Mouse (Mus musculus) adrenal gland, adult 18-20 months (tissue): Measurements from ENCODE around the gene Suv39h1. TPM values are rescaled to one million over a fixed set of nuclear protein-coding genes. Genes with fewer than 3 reads are reported as not detected.
"Not testable (repeated sequence)": the region's sequence is repeated elsewhere in the genome, so short reads cannot be mapped to it uniquely, and the experiment has no call there.

ENCODE experiments used
- DNase-seq, 2 experiments: peaks; one replicate each; pipeline ENCODE4 v3.0.0; 2021 to 2022; ENCODE audit warnings: low spot score in 2 of 2
- long read RNA-seq, 2 experiments: library from polyadenylated mRNA; stranded (forward); transcript quantifications; one replicate each; pipeline ENCODE4 v2.0.0; 2021
- total RNA-seq, 2 experiments: library from RNA; stranded (reverse); gene quantifications; 1 replicate in 1 of 2; 2 replicates in 1 of 2; pipeline ENCODE4 v1.2.3; 2021

The Suv39h1 gene
- total RNA-seq = 10 to 100 TPM in 1 of 2 experiments, 1 to 10 TPM in 1; 8.6 to 11.1 TPM
- long read RNA-seq, experiment 1, partial matches to known transcripts = 1 of 7 reads
- long read RNA-seq, experiment 1, other reads (novel, unspliced or antisense) = 0 of 7 reads
- long read RNA-seq, experiment 2, partial matches to known transcripts = 2 of 8 reads
- long read RNA-seq, experiment 2, other reads (novel, unspliced or antisense) = 2 of 8 reads

- peak; percentile 74 to 76 for DNase-seq
Measured at GRCm38 (mm10) chrX:8074430-8075014, at the start of gene Suv39h1. TSS of gene Suv39h1 (minus strand) at chrX:8074760.

DNA sequence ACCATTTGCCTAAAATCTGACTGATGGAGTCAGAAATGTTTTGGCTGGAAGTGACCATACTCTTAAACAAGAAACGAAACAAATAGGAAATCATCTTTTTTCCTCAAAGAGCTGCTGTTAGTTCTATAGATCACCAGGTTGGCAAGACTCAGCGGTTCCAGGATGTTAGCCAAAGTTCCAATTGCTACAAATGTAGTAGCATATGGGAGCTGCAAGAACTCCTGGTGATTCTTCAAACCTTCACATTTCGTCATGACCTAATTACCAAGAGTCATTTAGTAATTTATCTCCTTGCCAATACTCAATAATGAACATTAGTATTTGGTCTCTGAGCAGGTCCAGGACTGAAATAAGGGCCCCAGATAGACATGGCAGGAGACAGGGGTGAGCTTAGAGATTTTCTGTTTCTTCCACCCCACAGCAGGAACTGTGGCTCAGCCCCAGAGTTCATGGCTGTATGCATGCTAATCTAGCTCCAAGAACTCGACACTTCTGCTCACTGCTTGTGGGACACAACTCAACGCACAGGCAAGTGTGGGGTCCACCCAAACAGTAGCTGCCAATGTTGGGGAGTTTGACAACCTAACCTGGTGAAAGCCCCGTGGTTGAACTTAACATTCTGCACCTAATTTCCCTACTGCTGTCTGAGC is 49.4 kb upstream of the Suv39h1 start:
- DNase-seq = no peak

DNA sequence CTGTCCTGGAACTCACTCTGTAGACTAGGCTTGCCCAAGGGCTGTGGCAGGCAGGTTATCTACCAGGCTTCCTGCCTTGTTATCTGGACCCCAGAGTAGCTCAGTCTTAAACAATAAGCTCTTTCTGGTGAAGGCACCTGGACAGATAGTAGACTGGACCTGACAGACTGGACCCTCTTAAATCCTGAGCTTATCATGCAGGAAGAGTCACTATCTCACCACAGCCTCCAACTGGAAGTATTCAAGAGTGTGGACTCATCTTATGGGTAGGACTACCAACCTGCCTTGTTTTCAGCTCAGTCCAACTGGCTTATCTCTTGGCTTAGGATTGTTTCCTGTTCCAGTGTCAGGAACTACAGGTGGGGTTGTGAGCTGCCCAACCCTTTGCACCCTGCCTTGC is 42.7 kb upstream of the Suv39h1 start:
- DNase-seq = no peak

- DNase-seq = no peak
Measured at GRCm38 (mm10) chrX:8115275-8115674, 40.7 kb upstream of the Suv39h1 start.

- DNase-seq = no peak
Measured at GRCm38 (mm10) chrX:8105019-8105418, 30.5 kb upstream of the Suv39h1 start.

DNA sequence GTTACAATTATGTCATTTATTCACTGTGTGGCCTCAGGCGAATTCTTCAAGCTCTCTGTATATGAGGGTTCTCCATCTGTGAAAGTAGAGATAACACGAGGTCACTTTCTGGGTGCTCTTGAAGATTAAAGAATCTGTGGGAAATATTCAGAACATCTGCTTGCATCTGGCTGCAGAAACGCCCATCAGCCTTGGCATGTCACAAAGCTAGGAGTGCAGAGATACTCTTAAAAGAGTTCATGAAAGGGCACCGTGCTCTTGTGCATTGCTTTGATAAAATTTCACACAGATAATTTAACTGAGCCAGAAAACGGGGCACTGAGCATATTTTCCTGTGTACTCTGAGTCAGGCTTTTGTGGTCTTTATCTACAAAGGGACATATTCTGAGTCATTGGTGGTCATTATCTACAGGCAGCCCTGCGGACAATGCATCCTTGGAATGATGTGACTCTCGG is 27.7 kb upstream of the Suv39h1 start:
- no peak for DNase-seq

- DNase-seq = no peak
Measured at GRCm38 (mm10) chrX:8101017-8101416, 26.5 kb upstream of the Suv39h1 start.

DNA sequence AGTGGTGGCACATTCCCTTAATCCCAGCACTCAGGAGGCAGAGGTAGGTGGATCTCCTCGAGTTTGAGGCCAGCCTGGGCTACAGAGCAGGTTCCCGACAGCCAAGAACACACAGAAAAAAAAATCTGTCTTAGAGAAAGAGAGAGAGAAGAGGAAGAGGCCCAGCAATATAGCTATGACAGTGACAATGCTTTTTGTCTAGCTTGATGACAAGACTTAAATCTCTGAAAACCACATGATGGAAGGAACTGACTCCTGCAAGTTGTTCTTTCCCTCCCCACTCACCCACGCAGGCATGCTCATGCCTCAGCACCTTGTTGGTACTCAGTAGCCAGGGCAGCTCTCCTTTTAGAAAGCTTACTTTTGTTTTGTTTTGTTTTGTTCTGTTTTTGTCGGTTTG is 24.9 kb upstream of the Suv39h1 start:
- DNase-seq = no peak

GRCm38 (mm10) chrX:8096787-8097242 is 22.3 kb upstream of the Suv39h1 start:
- peak; percentile 80 to 83 for DNase-seq

DNA sequence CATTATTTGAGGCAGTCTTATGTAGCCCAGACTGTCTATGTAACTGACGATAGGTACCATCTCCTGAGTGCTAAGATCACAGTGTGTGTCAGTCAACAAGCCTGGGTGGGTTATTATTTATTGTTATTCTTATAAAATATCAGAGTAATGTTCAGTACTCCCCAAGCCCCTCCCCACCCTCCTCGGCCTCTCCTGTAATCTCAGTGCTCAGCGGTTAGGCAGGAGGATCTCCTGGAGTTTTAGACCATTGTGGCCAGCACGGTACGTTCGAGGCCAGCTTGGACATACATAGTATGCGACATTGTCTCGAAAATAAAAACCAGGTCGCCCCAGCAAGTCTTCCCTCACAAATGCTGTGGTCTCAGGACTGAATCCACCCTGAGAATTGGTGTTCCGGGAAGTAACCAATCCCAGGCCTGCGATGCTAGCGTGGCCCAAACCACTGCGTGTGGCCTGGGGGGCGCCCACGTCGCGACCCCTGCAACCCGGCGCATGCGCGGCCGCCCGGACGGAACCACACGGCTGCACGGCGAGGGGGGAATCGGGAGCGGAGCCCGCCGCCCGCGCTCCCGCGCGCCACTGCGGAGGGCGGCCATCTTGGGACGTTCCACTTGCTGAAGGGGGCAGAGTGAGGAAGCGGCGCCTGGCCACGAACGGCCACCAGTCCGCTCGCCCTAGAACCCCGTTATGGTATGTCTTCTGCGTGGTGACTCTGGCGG is 21.7 kb upstream of the Suv39h1 start:
- peak; percentile 70 to 80 for DNase-seq

DNA sequence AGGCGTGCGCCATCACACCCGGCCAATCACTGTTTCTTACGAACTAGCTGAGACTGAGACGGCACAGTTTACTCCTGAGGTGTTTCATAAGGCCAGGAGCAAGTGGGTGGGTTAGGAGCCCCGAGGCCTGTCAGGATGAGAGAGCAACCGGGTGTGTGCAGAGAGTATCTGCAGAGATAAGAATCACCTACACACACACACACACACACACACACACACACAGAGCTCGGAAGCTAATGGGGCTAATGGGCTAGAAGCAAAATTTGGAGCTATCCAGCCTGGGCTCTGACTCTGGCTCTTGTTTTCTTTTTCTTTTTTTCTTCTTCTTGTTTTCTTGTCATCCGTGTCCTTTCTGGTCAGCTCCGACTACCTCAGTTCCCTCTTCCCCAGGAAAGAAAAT is 21.0 kb upstream of the Suv39h1 start:
- DNase-seq = no peak

DNA sequence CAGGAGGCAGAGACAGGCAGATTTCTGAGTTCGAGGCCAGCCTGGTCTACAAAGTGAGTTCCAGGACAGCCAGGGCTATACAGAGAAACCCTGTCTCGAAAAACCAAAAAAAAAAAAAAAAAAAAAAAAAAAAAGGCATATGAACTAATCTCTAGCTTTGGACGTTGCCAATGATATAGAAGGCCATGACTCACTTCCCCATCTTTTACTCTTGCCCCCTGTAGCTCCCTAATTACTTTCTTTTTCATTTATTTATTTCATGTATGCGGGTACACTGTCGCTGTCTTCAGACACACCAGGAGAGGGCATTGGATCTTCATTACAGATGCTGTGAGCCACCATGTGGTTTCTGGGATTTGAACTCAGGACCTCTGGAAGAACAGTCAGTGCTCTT is 16.4 kb upstream of the Suv39h1 start:
- not testable (repeated sequence) for DNase-seq

GRCm38 (mm10) chrX:8090346-8090953 is 15.9 kb upstream of the Suv39h1 start, which contains the start of gene Was:
TSS of gene Was (minus strand) at chrX:8090498.
- no peak for DNase-seq

GRCm38 (mm10) chrX:8089746-8090145 is 15.2 kb upstream of the Suv39h1 start:
- DNase-seq = no peak

- DNase-seq = no peak
Measured at GRCm38 (mm10) chrX:8085611-8086010, 11.1 kb upstream of the Suv39h1 start.

- DNase-seq = no peak
Measured at GRCm38 (mm10) chrX:8084771-8085259, 10.3 kb upstream of the Suv39h1 start.

DNA sequence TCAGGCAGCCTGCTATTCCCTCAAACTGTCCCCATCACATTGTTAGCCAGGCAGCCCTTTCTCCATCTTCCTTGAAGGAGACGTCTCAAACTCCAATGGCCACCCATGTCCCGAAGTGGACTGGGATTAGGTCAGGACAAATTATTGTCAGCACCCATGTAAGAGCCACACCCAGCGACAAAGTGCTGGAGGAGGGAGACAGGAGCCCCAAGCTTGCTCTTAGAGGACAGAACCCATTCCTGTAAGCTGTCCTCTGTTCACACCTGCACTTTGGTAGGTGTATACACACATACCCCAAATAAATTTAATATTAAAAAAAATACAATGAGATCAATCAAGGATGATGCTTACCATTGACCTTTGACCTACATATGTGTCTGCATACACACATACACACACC is 544 bp upstream of the Suv39h1 start:
- DNase-seq = no peak

GRCm38 (mm10) chrX:8073881-8074429 is 605 bp downstream of the Suv39h1 start:
- DNase-seq = peak; percentile 12 to 22

- no peak for DNase-seq
Measured at GRCm38 (mm10) chrX:8069166-8069565, 5.4 kb downstream of the Suv39h1 start.

DNA sequence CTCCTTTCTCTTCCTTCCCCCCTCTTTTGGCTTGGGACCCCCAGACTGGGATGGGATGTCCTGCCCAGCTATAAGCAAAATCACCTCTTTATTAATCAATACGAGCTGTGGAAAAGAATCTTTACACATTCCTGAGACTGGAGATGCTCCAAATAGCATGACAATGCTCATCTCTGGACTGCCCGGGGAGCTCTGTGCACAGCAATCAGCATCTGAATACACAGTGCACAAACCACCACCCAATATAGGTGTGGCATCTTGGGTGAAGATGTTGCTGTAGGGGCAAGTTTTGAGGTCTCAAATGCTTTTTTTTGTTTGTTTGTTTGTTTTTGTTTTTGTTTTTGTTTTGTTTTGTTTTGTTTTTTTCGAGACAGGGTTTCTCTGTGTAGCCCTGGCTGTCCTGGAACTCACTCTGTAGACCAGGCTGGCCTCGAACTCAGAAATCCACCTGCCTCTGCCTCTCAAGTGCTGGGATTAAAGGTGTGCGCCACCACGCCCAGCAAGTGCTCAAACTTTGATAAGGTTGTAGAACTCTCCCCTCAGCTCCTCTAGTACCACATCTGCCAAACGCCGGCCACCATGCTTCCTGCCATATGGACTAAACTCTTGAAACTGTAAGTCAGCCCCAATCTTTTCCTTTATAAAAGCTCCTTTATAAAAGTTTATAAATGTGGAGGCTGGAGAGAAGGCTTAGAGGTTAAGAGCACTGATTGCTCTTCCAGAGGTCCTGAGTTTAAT is 23.3 kb downstream of the Suv39h1 start:
- DNase-seq = not testable (repeated sequence)
